Mouse (Mus musculus): ENCODE results near the gene Cnrip1.
"Not testable (repeated sequence)": the region's sequence is repeated elsewhere in the genome, so short reads cannot be mapped to it uniquely, and the experiment has no call there.

Cnrip1 gene

GRCm38 (mm10) chr11:17051545-17052475 is at the start of gene Cnrip1, which contains the start of gene Plek:
TSS of gene Cnrip1 (plus strand) at chr11:17051586.
TSS of gene Plek (minus strand) at chr11:17052381.
- DNase-seq (ENCODE audit: extremely low read depth, low read depth), result no peak

GRCm38 (mm10) chr11:17002739-17003373 is 48.5 kb upstream of the Cnrip1 start:
- peak; percentile 83 for DNase-seq (ENCODE audit: extremely low read depth, low read depth)

GRCm38 (mm10) chr11:17003757-17004156 is 47.6 kb upstream of the Cnrip1 start:
- DNase-seq (ENCODE audit: extremely low read depth, low read depth), result no peak

DNA sequence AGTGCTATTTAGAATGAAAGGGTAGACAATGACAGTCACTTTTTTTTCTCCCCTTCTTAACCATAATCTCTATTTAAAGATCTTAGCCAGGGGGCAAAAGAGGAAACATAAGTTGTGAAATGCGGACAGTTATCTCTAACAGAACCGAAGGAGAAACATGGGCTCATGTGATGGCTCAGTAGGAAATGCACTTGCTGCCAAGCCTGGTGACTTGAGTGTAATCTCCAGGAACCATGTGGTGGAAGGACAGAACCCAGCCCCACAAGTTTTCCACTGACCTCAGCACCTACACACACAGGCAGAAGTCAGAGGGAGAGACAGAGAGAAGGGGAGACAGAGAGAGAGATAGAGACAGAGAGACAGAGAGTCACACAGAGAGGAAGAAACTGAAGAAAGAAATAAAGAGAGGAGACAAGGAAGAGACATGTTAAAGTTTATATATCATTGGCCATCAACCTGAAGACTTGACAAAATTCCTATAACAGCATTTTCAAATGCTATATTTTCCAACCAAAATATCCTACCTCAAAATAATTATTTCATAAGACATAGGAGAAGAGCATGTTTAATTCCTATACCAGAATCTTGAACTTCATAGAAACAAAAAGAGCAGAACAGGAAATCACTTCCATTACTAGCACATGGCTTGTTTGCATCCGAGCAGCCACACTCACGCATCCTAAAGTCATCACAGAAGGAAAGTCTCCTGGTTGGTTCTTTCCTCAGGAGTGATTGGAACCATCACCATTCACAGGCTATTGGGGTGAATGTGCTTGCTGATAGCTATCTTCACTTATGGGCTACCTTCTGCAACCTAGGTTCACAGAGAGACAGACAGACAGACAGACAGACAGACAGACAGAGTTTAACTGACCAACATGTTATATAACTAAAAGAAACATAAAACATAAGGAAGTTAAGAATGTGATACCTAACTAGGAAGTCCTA is 46.2 kb upstream of the Cnrip1 start:
- DNase-seq (ENCODE audit: extremely low read depth, low read depth), result peak; percentile 99

- not testable (repeated sequence) for DNase-seq (ENCODE audit: extremely low read depth, low read depth)
Observed at GRCm38 (mm10) chr11:17006526-17006925, 44.9 kb upstream of the Cnrip1 start.

- DNase-seq (ENCODE audit: extremely low read depth, low read depth), result no peak
Observed at GRCm38 (mm10) chr11:17007517-17008173, 43.7 kb upstream of the Cnrip1 start.

DNA sequence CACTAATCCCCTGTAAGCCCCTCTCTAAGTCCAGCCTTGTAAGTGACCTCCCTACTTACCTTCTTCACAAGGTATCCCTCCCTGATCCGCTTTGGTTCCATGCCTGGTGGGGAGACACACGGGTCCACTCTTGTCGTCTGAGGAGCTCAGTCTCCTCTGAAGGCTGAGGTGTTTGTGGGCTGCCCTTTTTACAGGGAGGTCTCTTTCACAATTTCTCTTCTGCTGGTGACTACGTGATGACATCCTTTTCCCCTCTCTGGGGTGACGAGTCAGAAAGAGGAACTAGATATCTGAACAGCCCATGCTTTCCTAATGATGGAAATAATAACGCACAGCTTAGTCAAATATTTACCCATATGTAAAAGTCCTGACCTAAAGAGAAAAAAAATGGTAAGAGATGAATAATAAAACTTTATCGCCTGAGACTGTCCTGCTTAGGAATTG is 42.9 kb upstream of the Cnrip1 start:
- peak; percentile 94 for DNase-seq (ENCODE audit: extremely low read depth, low read depth)

GRCm38 (mm10) chr11:17012948-17013347 is 38.4 kb upstream of the Cnrip1 start:
- no peak for DNase-seq (ENCODE audit: extremely low read depth, low read depth)

- DNase-seq (ENCODE audit: extremely low read depth, low read depth), result no peak
Observed at GRCm38 (mm10) chr11:17019328-17019727, 32.1 kb upstream of the Cnrip1 start.

- DNase-seq (ENCODE audit: extremely low read depth, low read depth), result no peak
Observed at GRCm38 (mm10) chr11:17023206-17023605, 28.2 kb upstream of the Cnrip1 start.

- no peak for DNase-seq (ENCODE audit: extremely low read depth, low read depth)
Observed at GRCm38 (mm10) chr11:17023984-17024383, 27.4 kb upstream of the Cnrip1 start.

GRCm38 (mm10) chr11:17045806-17046205 is 5.6 kb upstream of the Cnrip1 start:
- DNase-seq (ENCODE audit: extremely low read depth, low read depth), result no peak

DNA sequence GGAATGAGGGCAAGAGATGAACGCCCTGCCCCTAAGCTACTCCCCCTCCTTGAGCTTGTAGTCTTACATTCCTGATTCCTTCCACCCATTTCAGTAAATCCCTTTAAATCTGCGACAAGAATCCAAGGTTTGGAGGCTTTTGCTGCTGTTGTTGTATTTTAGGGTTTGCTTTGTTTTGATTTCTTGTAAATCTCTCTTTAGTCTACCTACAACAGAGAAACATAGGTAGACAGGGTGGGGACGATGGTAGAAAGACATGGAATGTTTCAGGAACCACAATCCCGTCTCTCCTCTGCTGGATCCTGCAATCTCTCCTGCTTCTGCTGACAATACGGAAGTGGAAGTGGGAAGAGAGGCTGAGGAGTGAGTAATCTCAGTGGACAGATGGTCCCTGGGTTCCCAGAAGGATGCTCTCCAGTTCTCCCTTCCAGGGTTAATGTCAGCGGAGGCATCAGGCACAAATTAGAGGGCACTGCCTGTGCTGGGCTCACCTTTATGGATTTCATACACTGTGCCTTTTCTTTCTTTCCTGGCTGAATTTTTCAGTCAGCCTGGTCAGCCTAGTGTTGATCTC is 1.2 kb downstream of the Cnrip1 start:
- DNase-seq (ENCODE audit: extremely low read depth, low read depth), result no peak

- not testable (repeated sequence) for DNase-seq (ENCODE audit: extremely low read depth, low read depth)
Observed at GRCm38 (mm10) chr11:17069360-17069759, 18.0 kb downstream of the Cnrip1 start.

GRCm38 (mm10) chr11:17075656-17076055 is 24.3 kb downstream of the Cnrip1 start:
- no peak for DNase-seq (ENCODE audit: extremely low read depth, low read depth)

- DNase-seq (ENCODE audit: extremely low read depth, low read depth), result no peak
Observed at GRCm38 (mm10) chr11:17082086-17082485, 30.7 kb downstream of the Cnrip1 start.

- DNase-seq (ENCODE audit: extremely low read depth, low read depth), result peak; percentile 1
Observed at GRCm38 (mm10) chr11:17082953-17083352, 31.6 kb downstream of the Cnrip1 start.

- DNase-seq (ENCODE audit: extremely low read depth, low read depth), result no peak
Observed at GRCm38 (mm10) chr11:17083455-17083854, 32.1 kb downstream of the Cnrip1 start.

GRCm38 (mm10) chr11:17083866-17084265 is 32.5 kb downstream of the Cnrip1 start:
- DNase-seq (ENCODE audit: extremely low read depth, low read depth), result no peak

- no peak for DNase-seq (ENCODE audit: extremely low read depth, low read depth)
Observed at GRCm38 (mm10) chr11:17086106-17086505, 34.7 kb downstream of the Cnrip1 start.

Measured in MEL-GATA-1-ER (cell line).